Mouse (Mus musculus) kidney, adult 11 months (tissue): Measurements from ENCODE around the gene Abi1.

ENCODE experiments used
- DNase-seq: peaks from one replicate; pipeline ENCODE4 v3.0.0; 2022

Abi1 gene

GRCm38 (mm10) chr2:23040001-23040646, at the start of gene Abi1:
TSS of gene Abi1 (minus strand) at chr2:23040241.
- peak; percentile 94 for DNase-seq

GRCm38 (mm10) chr2:23084540-23084939, 44.5 kb upstream of the Abi1 start:
- DNase-seq = no peak

- DNase-seq = no peak
These were observed 38.5 kb upstream of the Abi1 start for GRCm38 (mm10) chr2:23078588-23078987.

GRCm38 (mm10) chr2:23077693-23078092, 37.7 kb upstream of the Abi1 start:
- no peak for DNase-seq

- no peak for DNase-seq
These were observed 36.7 kb upstream of the Abi1 start for GRCm38 (mm10) chr2:23076783-23077182.

- no peak for DNase-seq
These were observed 35.8 kb upstream of the Abi1 start for GRCm38 (mm10) chr2:23075846-23076245.

GRCm38 (mm10) chr2:23071406-23071805, 31.4 kb upstream of the Abi1 start:
- no peak for DNase-seq

GRCm38 (mm10) chr2:23070491-23070890, 30.4 kb upstream of the Abi1 start:
- no peak for DNase-seq

GRCm38 (mm10) chr2:23068894-23069744, 29.1 kb upstream of the Abi1 start:
- peak; percentile 94 for DNase-seq

- no peak for DNase-seq
These were observed 28.3 kb upstream of the Abi1 start for GRCm38 (mm10) chr2:23068370-23068737.

GRCm38 (mm10) chr2:23067552-23068369, 27.7 kb upstream of the Abi1 start, which contains the start of gene Acbd5:
TSS of gene Acbd5 (plus strand) at chr2:23068167.
- peak; percentile 97 for DNase-seq

- no peak for DNase-seq
These were observed 12.5 kb upstream of the Abi1 start for GRCm38 (mm10) chr2:23052523-23052922.

- DNase-seq = no peak
These were observed 11.8 kb upstream of the Abi1 start for GRCm38 (mm10) chr2:23051890-23052289.

GRCm38 (mm10) chr2:23048006-23048405, 8.0 kb upstream of the Abi1 start:
- no peak for DNase-seq

GRCm38 (mm10) chr2:23045703-23046102, 5.7 kb upstream of the Abi1 start:
- DNase-seq = no peak

- DNase-seq = no peak
These were observed 2.1 kb upstream of the Abi1 start for GRCm38 (mm10) chr2:23042189-23042588.

- DNase-seq = no peak
These were observed 1.4 kb upstream of the Abi1 start for GRCm38 (mm10) chr2:23041457-23041856.

GRCm38 (mm10) chr2:23040690-23041089, 649 bp upstream of the Abi1 start:
- DNase-seq = peak; percentile 26

- no peak for DNase-seq
These were observed 700 bp downstream of the Abi1 start for GRCm38 (mm10) chr2:23039082-23040000.

GRCm38 (mm10) chr2:23035467-23035866, 4.6 kb downstream of the Abi1 start:
- DNase-seq = no peak

GRCm38 (mm10) chr2:23034692-23035435, 5.2 kb downstream of the Abi1 start:
- DNase-seq = no peak

- no peak for DNase-seq
These were observed 9.4 kb downstream of the Abi1 start for GRCm38 (mm10) chr2:23030631-23031030.
